Mouse (Mus musculus): ENCODE measurements around the gene Plcxd2. TPM values are rescaled to one million over a fixed set of nuclear protein-coding genes. Genes with fewer than 3 reads are reported as not detected.

The Plcxd2 gene
- polyA plus RNA-seq, 1 experiment from 2014 or later = 0.37 TPM

Other genes starting within 250 kb of the Plcxd2 start
- gene Phldb2, start 56.6 kb downstream of the Plcxd2 start, polyA plus RNA-seq (2015; fragmentation: Nextera tagmentation; extraction: Ambion mirVana) = 38.4 and 39.8 TPM in 2 replicates
- gene Cd96, start 110.0 kb upstream of the Plcxd2 start, polyA plus RNA-seq (2015; fragmentation: Nextera tagmentation; extraction: Ambion mirVana) = 0.09 and 1.3 TPM in 2 replicates
- gene Gm4737, start 144.9 kb upstream of the Plcxd2 start, polyA plus RNA-seq (2015; fragmentation: Nextera tagmentation; extraction: Ambion mirVana) = 0.78 and 1.9 TPM in 2 replicates